Mouse (Mus musculus): ENCODE results near the gene Ctnnal1. TPM values are rescaled to one million over a fixed set of nuclear protein-coding genes. Genes with fewer than 3 reads are reported as not detected.

Ctnnal1 gene
- polyA plus RNA-seq, 1 experiment from 2014 or later, result 22.1 TPM

DNA sequence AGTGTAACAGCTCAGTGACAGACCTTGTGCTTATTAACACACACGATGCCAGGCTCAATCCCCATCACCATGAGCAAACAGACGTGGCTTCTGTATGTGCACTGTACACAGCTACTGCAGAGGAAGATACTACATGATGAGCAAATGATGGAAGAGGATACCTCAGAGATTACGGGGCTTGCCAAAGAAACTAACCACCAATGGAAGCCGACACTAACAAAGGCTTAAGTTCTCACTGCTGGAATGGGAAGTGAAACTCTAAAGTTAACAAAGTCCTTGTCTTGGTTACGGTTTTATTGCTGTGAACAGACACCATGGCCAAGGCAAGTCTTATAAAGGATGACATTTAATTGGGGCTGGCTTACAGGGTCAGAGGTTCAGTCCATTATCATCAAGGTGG, 40.5 kb upstream of the Ctnnal1 start:
- Histone ChIP-seq H3K4me1 (ENCODE audit: insufficient read depth) (no peaks in the 10 kb centered on the region), H3K9ac (no peak overlapping the region), H3K4me2 (no peak overlapping the region), H3K27me3 (ENCODE audit: insufficient read depth, low read length) (no peaks in the 10 kb centered on the region), H3K27ac (ENCODE audit: low read depth) (no peak overlapping the region), H3K4me3 (ENCODE audit: low read depth, low read length) (no peak overlapping the region), H3K36me3 (ENCODE audit: insufficient read depth) (peaks cover 76% of the 10 kb centered on the region), H3K9me3 (ENCODE audit: low read depth, low read length) (no peaks in the 10 kb centered on the region)
- TF ChIP-seq CTCF (IDR thresholded peaks at IDR 0.05; ENCODE audit: low read depth), result no peak
- 96% methylated on average over 5 of the region's 5 CpGs for WGBS
- DNase-seq (no peak), ATAC-seq (ENCODE audit: insufficient read depth) (no peak)

DNA sequence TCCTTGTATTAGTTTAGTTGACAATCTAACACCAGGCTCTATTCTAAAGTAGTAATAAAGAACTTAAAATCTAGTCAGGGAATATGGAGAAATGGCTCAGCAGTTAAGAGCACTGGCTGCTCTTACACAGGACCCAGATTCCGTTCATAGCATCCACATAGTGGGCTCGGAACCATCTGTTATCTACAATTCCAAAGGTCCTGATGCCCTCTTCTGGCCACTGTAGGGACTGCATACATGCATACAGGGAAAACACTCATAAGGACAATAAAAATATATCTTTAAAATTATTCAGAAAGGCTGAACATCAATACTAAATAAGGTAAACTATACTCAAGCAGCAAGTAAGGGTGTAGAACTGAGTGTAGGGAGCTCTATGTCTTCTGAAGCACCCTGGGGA, 36.7 kb upstream of the Ctnnal1 start:
- ATAC-seq (ENCODE audit: insufficient read depth) (no peak), DNase-seq (no peak)
- no peaks in the 10 kb centered on the region for H3K9me3 ChIP-seq (ENCODE audit: low read depth, low read length)
- no peak overlapping the region for H3K4me2 ChIP-seq
- no peaks in the 10 kb centered on the region for H3K27me3 ChIP-seq (ENCODE audit: insufficient read depth, low read length)
- no peak overlapping the region for H3K27ac ChIP-seq (ENCODE audit: low read depth)
- no peaks in the 10 kb centered on the region for H3K4me1 ChIP-seq (ENCODE audit: insufficient read depth)
- no peak overlapping the region for H3K9ac ChIP-seq
- peak; percentile 51 for TF ChIP-seq CTCF (IDR thresholded peaks at IDR 0.05; ENCODE audit: low read depth)
- no peak overlapping the region for H3K4me3 ChIP-seq (ENCODE audit: low read depth, low read length)
- peaks cover 82% of the 10 kb centered on the region for H3K36me3 ChIP-seq (ENCODE audit: insufficient read depth)
- WGBS, result 92% methylated on average over 2 of the region's 2 CpGs

DNA sequence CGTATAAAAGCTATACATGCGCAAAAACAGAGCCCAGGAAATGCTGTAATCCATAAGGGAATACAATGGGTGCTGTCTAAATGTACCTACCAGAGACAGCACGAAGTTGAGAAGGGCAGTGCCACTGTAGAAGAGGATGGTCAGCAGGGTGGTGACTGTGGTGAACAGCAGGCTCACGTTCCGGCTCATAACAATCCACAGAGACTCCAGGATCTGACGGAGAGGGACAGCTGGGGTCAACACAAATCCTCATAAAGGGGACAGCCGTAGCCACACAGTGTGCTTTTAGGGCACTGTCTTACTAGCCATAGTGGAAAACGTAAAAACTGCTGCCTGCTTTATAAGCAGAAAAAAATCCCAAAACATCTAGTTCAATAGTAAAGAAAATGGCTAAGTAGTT, 34.2 kb upstream of the Ctnnal1 start:
- peaks cover 70% of the 10 kb centered on the region for H3K36me3 ChIP-seq (ENCODE audit: insufficient read depth)
- no peaks in the 10 kb centered on the region for H3K27me3 ChIP-seq (ENCODE audit: insufficient read depth, low read length)
- no peak for DNase-seq
- no peak for TF ChIP-seq CTCF (IDR thresholded peaks at IDR 0.05; ENCODE audit: low read depth)
- no peak overlapping the region for H3K27ac ChIP-seq (ENCODE audit: low read depth)
- no peaks in the 10 kb centered on the region for H3K4me1 ChIP-seq (ENCODE audit: insufficient read depth)
- 92% methylated on average over 8 of the region's 8 CpGs for WGBS
- no peak overlapping the region for H3K9ac ChIP-seq
- no peaks in the 10 kb centered on the region for H3K9me3 ChIP-seq (ENCODE audit: low read depth, low read length)
- no peak overlapping the region for H3K4me3 ChIP-seq (ENCODE audit: low read depth, low read length)
- ATAC-seq (ENCODE audit: insufficient read depth), result no peak
- no peak overlapping the region for H3K4me2 ChIP-seq

DNA sequence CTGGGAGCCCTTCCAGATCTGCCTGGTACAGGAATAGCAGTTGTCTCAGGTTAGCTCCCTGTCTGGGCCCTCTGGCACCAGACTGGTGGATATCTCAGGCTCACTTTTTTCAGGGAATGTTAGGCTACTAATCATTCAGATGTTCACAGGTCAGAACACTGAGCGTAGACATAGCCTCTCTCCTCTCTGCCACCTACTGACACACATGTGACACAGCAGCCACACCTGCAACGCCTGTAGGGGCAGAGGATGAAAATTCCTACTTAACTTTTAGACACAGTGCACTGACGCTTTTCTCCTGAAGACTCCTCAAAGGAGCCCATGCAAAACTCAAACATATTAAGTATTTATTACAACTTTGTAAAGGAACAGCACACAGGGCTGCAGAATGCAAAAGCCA, 32.5 kb upstream of the Ctnnal1 start:
- no peak for ATAC-seq (ENCODE audit: insufficient read depth)
- 79% methylated on average over 3 of the region's 3 CpGs for WGBS

DNA sequence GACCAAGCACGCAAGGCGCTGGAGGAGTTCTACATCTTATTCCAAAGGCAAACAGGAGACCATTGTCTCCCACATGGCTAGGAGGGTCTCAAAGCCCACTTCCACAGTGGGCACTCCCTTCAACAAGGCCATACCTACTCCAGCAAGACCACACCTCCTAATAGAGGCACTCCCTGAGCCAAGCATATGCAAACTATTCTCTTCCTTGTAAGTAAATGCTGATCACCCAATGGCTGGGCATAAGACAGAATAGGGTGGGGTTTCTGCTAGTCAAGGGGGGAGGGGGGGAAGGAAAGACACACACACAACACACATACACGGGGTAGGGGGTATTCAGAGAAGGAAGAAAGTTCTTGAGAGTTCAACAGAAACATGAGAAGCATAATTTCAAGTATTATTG, 29.2 kb upstream of the Ctnnal1 start:
- no peak for ATAC-seq (ENCODE audit: insufficient read depth)
- H3K4me2 ChIP-seq, result no peak overlapping the region
- H3K4me3 ChIP-seq (ENCODE audit: low read depth, low read length), result no peak overlapping the region
- no peak overlapping the region for H3K9ac ChIP-seq
- H3K36me3 ChIP-seq (ENCODE audit: insufficient read depth), result peaks cover 53% of the 10 kb centered on the region
- TF ChIP-seq CTCF (IDR thresholded peaks at IDR 0.05; ENCODE audit: low read depth), result no peak
- H3K4me1 ChIP-seq (ENCODE audit: insufficient read depth), result no peaks in the 10 kb centered on the region
- H3K27ac ChIP-seq (ENCODE audit: low read depth), result no peak overlapping the region
- H3K9me3 ChIP-seq (ENCODE audit: low read depth, low read length), result no peaks in the 10 kb centered on the region
- WGBS, result 85% methylated on average over 3 of the region's 3 CpGs
- H3K27me3 ChIP-seq (ENCODE audit: insufficient read depth, low read length), result no peaks in the 10 kb centered on the region
- DNase-seq, result no peak

More for the DNA sequence above, 32.5 kb upstream of the Ctnnal1 start:
- no peak for DNase-seq
- Histone ChIP-seq H3K9me3 (ENCODE audit: low read depth, low read length) (no peaks in the 10 kb centered on the region), H3K36me3 (ENCODE audit: insufficient read depth) (peaks cover 55% of the 10 kb centered on the region), H3K27ac (ENCODE audit: low read depth) (no peak overlapping the region), H3K4me3 (ENCODE audit: low read depth, low read length) (no peak overlapping the region), H3K9ac (no peak overlapping the region), H3K4me2 (no peak overlapping the region), H3K4me1 (ENCODE audit: insufficient read depth) (no peaks in the 10 kb centered on the region), H3K27me3 (ENCODE audit: insufficient read depth, low read length) (no peaks in the 10 kb centered on the region)
- peak; percentile 18; the same call in 1 of the 2 replicates for TF ChIP-seq CTCF (IDR thresholded peaks at IDR 0.05; ENCODE audit: low read depth)

DNA sequence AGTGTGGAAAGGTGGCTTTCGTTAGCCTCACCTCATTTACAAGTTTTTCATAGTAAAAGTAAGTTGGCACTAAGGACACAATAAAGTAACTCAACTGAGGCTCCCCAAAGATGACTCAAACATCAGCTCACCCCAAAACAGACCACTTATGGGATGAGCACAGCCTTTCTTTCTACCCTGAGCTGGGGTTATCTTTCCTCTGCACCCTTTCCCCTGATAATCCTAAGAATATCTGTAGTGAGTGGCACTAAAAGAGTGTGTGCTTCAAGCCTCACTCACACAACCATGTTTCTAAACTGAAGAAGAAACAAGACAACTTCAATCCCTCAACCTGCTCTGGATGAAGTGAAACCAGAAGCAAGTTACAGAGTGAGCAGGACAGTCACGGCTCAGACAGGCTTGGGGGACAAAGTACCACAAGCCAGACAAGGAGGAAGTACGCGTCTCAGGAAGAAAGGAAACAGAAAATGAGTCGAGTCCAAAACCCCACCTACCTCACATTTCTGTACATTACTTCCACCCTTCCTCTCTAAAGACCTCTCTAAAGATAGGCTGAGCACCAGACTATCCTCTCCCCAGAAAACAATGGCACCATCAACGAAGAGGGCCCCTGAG, 27.6 kb upstream of the Ctnnal1 start:
- no peak for ATAC-seq (ENCODE audit: insufficient read depth)
- Histone ChIP-seq H3K27ac (ENCODE audit: low read depth) (no peak overlapping the region), H3K27me3 (ENCODE audit: insufficient read depth, low read length) (no peaks in the 10 kb centered on the region), H3K9me3 (ENCODE audit: low read depth, low read length) (no peaks in the 10 kb centered on the region), H3K4me1 (ENCODE audit: insufficient read depth) (no peaks in the 10 kb centered on the region), H3K4me2 (no peak overlapping the region), H3K9ac (no peak overlapping the region), H3K36me3 (ENCODE audit: insufficient read depth) (peaks cover 53% of the 10 kb centered on the region), H3K4me3 (ENCODE audit: low read depth, low read length) (no peak overlapping the region)
- no peak for TF ChIP-seq CTCF (IDR thresholded peaks at IDR 0.05; ENCODE audit: low read depth)
- WGBS, result 83% methylated on average over 6 of the region's 6 CpGs
- no peak for DNase-seq

DNA sequence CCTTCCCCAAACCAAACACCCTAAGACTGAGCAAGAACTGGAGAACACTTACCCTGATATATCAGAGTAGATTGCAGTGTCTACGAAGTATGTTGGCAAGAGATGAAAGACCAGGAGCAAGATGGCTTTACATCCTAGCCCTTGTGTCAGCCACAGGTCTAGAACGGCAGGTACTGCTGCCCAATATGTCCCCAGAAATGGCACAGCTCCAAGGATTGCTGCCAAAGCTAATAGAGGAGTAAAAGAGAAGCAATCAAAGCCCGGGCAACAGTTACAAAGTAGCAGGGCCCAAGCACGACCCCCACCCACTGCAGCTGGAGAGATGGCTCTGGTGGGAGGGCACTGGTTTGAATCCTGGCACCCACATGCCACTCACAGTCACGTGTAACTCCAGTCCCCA, 23.5 kb upstream of the Ctnnal1 start:
- no peaks in the 10 kb centered on the region for H3K9me3 ChIP-seq (ENCODE audit: low read depth, low read length)
- TF ChIP-seq CTCF (IDR thresholded peaks at IDR 0.05; ENCODE audit: low read depth), result no peak
- no peak overlapping the region for H3K4me2 ChIP-seq
- H3K4me3 ChIP-seq (ENCODE audit: low read depth, low read length), result no peak overlapping the region
- no peak overlapping the region for H3K27ac ChIP-seq (ENCODE audit: low read depth)
- no peaks in the 10 kb centered on the region for H3K27me3 ChIP-seq (ENCODE audit: insufficient read depth, low read length)
- WGBS, result 70% methylated on average over 5 of the region's 5 CpGs
- ATAC-seq (ENCODE audit: insufficient read depth), result peak; percentile 38; the same call in 1 of the 2 replicates
- no peaks in the 10 kb centered on the region for H3K4me1 ChIP-seq (ENCODE audit: insufficient read depth)
- H3K36me3 ChIP-seq (ENCODE audit: insufficient read depth), result peaks cover 65% of the 10 kb centered on the region
- H3K9ac ChIP-seq, result no peak overlapping the region
- peak; percentile 28 for DNase-seq

All from lung, embryonic 14.5 days (tissue).